Mouse (Mus musculus) frontal cortex, postnatal 10 days (tissue): ENCODE measurements around the gene Camk2n2.

Experiments
- DNase-seq, 2 experiments: peaks; one replicate each; pipeline ENCODE4 v3.0.0; 2022; ENCODE audit warnings: low spot score in 2 of 2, mixed read lengths in 1 of 2

Camk2n2 gene

GRCm38 (mm10) chr16:20610501-20611356, 10.4 kb downstream of the Camk2n2 start:
- DNase-seq: peak; percentile 37 to 70

- no peak for DNase-seq
These were observed 16.4 kb downstream of the Camk2n2 start for GRCm38 (mm10) chr16:20604705-20605104.

GRCm38 (mm10) chr16:20600511-20600910, 20.6 kb downstream of the Camk2n2 start:
- DNase-seq: no peak

GRCm38 (mm10) chr16:20596687-20597441, 24.2 kb downstream of the Camk2n2 start:
- no peak for DNase-seq

- no peak for DNase-seq
These were observed 25.4 kb downstream of the Camk2n2 start for GRCm38 (mm10) chr16:20595737-20596136.

GRCm38 (mm10) chr16:20595060-20595673, 25.9 kb downstream of the Camk2n2 start:
- DNase-seq: no peak

GRCm38 (mm10) chr16:20591076-20591705, 29.9 kb downstream of the Camk2n2 start:
- no peak for DNase-seq

GRCm38 (mm10) chr16:20590680-20591038, 30.4 kb downstream of the Camk2n2 start:
- DNase-seq: no peak

GRCm38 (mm10) chr16:20589939-20590679, 31.0 kb downstream of the Camk2n2 start:
- peak in 1 of 2 experiments; percentile 56 for DNase-seq

- peak in 1 of 2 experiments; percentile 46 for DNase-seq
These were observed 31.6 kb downstream of the Camk2n2 start, which contains the start of gene Vwa5b2 for GRCm38 (mm10) chr16:20589366-20589938. TSS of gene Vwa5b2 (plus strand) at chr16:20589471.
